Mouse (Mus musculus): ENCODE measurements around the gene Fxyd4. TPM values are rescaled to one million over a fixed set of nuclear protein-coding genes. Genes with fewer than 3 reads are reported as not detected.

Gene Fxyd4
- 1.5 to 2.4 TPM in 2 of 4 replicates, not detected in the others for total RNA-seq (2023)

DNA sequence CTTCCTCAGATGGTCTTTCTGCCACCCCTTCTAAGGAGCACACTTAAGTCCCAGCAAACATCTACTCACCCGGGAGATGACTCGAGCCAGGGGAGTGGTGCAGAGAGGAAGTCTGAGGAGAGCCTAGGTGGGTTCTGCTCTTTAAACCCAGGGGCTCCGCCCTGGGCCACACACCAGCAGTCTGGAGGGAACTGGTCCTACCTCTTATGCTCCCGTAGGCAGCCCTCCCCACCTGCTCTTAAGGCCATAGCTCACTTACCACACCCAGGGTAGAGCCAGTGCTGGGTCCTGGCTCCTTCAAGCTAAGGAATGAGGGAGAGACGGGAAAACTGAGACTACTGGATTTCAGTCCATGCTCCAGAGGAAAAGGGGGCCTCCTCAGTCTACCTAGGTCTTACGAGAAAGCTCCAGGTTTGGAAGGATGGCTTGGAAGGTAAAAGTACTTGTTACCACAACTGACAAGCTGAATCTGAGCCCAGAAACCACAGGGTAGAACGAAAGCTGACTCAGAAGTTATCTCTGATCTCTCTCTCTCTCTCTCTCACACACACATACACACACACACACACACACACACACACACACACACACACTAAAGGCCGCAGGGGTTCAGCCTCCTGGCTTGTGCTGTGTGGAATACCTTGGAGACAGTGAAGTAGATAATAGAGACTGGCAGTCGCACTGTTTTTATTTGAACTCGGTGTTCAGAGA is at the start of gene Fxyd4:
TSS of gene Fxyd4 (minus strand) at position 471 of the 711 bp plus-strand sequence.

DNA sequence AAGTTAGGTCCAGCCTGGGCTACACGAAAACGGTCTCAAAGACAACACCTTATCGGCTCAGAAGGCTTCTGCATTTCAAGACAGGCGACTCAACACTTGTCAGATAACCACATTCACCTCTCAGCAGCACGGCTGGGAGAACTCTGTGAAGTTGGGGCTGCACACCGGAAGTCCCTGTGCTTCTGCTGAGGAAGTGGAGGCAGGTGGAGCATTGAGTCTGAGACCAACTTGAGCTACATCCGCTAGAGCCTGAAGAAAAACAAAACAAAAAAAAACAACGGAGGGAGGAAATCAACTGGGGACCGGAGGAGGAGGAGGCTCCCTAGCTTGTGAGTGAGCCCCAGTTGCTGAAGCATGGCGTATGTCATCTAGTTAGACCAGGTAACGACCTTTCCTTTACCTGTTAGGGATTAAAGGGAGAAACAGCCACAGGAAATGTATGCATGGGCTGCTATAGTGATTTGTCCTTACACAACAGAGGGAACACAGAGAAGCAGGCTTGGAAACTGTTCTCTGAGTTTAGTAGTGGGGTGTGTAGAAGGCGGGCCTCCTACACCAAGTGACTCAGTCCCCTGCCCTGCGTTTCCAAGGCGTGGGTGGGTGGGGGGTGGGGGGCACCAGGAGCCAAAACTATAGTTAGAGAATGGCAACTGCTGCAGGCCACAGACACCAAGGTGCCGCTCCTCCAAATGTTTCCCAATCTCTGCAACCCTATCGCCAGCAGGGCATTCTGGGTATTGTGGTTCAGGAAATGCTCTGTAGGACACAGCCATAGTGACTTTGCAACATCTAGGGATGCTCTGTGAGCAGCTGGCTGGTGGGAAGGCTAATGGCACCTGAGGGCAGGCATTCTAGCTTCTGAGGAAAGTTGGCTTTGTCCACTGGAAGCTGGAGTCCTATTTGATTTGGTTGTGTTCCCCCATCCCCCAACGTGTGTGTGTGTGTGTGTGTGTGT is 37.1 kb downstream of the Fxyd4 start, which contains the start of gene Hnrnpf:
TSS of gene Hnrnpf (plus strand) at position 199 of the 955 bp plus-strand sequence.

Other genes starting within 250 kb of the Fxyd4 start
- gene Zfp637, start 96.5 kb downstream of the Fxyd4 start, total RNA-seq (2023): 8.5 to 12.7 TPM (median 10.7 TPM) in 4 replicates
- gene Zfp239, start 75.6 kb downstream of the Fxyd4 start, total RNA-seq (2023): 2.1 to 2.6 TPM (median 2.5 TPM) in 4 replicates
- 681 to 748 TPM (median 710 TPM) in 4 replicates for gene Hnrnpf, start 37.4 kb downstream of the Fxyd4 start, total RNA-seq (2023)
- gene Rasgef1a, start 73.7 kb upstream of the Fxyd4 start, total RNA-seq (2023): 0.27 to 0.55 TPM (median 0.35 TPM) in 4 replicates
- gene Csgalnact2, start 201.4 kb upstream of the Fxyd4 start, total RNA-seq (2023): 18.4 to 22.1 TPM (median 20.9 TPM) in 4 replicates